Mouse (Mus musculus) cerebellum, adult 2 months (tissue): ENCODE measurements around the gene Mfsd14a.

ENCODE experiments used
- CTCF ChIP-seq: fragments of 200-500 bp; IDR thresholded peaks from 2 replicates; pipeline ENCODE4 v1.5.1; 2011; ENCODE audit warnings: low read depth, mild to moderate bottlenecking, control low read depth, low read length, moderate library complexity, borderline replicate concordance; ENCODE audit not compliant: insufficient read depth
- POLR2A ChIP-seq: fragments of 200-500 bp; IDR thresholded peaks from 2 replicates; pipeline ENCODE4 v1.6.1; 2011; ENCODE audit warnings: low read length, control low read depth, borderline replicate concordance; ENCODE audit not compliant: insufficient read depth

DNA sequence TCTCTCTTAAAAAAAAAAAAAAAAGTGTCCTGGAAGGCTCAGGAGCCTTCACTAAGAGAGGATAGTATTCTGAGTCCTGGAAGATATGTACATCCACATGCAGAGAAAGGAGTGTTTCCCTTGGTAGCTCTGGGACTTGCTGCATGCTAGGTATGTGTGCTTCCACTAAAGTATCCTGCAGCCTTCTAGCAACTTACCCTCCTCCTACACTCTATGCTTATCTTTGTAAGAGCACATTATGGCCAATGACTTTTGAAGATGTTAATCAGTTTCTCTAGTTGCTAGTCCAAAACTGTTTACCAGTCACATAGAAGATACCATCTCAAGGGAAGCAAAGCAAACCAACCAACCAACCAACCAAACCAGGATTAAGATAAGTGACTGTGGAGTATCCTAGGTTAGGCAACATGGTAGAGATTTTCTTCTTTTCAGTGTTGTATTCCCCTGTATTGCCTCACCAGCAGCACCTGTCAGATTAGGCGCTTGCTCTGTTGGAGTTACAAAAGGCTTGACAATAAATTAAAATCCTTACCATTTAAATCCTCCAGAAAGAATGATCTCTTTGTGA, 43.2 kb upstream of the Mfsd14a start:
- TF ChIP-seq CTCF (no peak), POLR2A (no peak)
